Mouse (Mus musculus): ENCODE results near the gene Dennd4a.

DNA sequence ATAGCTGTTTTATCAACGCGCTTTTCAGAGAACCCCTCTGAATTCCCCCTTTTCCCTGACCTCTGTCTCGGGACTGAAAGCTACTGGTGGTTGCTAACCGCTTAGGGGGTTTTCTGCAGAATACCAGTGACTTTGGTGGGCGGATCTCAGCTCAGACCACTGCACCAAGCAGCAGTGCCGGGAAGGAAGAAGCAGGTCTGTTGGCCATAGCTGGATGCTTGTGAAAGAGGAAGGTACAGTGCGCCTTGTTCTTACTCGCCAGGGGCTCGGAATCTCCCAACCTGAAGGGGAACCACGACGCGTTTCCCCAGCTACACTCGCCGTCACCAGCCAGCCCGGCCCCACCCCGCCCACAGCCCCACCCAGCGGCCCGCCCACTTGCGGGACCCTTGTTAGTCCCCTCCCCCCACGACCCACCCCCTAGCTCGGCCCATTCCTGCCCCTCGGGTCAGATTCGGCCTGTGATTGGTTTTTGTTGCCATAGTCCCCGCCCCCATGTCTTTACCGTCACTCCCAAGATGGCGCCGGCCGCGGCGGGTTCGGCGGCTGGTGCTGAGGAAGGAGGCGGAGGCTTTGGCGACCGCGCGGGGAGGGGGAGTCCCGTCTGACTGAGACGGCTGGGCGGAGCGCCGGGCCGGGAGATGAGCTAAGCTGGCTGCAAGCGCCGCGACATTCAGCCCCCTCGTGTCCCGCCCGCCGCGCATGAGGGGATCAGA is at the start of gene Dennd4a:
- TF ChIP-seq CTCF (IDR thresholded peaks at IDR 0.05; ENCODE audit: low read depth, low read length) (no peak), POLR2AphosphoS5 (IDR thresholded peaks at IDR 0.05; ENCODE audit: insufficient replicate concordance, low read depth, low read length) (no peak), GATA1 (IDR thresholded peaks at IDR 0.05; ENCODE audit: borderline replicate concordance, low read length) (no peak), TAL1 (conservative IDR thresholded peaks at IDR 0.05; ENCODE audit: low read depth, low read length) (no peak), GATA2 (IDR thresholded peaks at IDR 0.05; ENCODE audit: borderline replicate concordance, low read depth, low read length) (no peak)
